Mouse (Mus musculus): ENCODE data around the gene Brd4.
"Not testable (repeated sequence)": the region's sequence is repeated elsewhere in the genome, so short reads cannot be mapped to it uniquely, and the experiment has no call there.

The Brd4 gene

DNA sequence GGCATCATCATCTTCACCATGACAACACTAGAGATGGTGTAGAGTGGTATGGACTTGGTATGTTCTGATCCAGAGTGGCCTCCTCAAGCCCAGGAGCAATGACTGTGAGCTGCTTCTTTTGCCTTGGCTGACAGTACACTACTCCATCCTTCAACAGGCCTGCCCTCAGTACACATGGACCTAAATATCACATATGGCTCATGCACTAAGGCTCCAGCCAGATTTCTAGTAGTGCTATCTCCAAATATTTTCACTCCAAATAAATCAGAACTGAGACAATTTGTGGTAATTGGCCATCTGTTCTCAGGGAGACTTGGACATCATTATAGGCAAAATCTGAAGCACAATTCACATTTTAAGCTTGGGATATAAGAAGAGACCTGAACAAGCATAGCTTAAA is 51.3 kb downstream of the Brd4 start:
- peak; percentile 89 for DNase-seq (ENCODE audit: low read depth, low spot score)

DNA sequence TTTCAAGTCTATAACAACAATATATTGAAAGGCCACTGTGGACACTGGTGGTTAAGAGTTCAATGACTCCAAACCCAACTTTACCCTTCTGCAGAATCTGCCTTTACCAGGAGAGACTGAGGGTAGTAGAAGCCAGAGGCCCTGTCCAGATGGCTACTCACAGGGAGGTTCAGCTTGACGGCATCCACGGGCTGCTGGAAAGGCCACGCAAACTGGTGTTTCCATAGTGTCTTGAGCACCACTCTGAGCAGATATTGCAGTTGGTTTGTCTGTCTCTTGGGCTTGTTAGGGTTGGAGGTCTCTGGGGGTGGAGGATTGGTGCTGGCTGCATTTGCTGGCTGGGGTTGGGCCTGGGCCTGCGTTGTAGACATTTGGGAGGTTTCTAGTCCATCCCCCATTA is 55.3 kb downstream of the Brd4 start:
- peak; percentile 41 for DNase-seq (ENCODE audit: low read depth, low spot score)

DNA sequence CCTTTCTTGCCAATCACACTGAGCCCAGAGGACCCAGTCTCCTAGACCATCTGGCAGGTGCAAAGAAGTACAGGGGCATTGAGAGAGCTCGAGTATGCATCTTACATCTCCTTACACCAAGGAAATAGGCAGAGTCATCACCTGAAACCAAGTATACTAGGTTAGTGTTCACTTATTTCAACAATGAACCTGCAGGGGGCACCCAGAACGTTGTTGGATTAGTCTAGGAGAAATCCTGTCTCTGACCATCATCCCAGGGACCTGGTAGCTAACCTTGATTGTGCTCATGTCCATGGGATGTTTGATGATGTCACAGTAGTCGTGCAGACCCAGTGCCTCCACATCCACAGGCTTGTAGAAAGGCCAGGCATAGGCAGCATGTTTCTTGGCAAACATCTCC is 63.6 kb downstream of the Brd4 start:
- no peak for DNase-seq (ENCODE audit: low read depth, low spot score)

DNA sequence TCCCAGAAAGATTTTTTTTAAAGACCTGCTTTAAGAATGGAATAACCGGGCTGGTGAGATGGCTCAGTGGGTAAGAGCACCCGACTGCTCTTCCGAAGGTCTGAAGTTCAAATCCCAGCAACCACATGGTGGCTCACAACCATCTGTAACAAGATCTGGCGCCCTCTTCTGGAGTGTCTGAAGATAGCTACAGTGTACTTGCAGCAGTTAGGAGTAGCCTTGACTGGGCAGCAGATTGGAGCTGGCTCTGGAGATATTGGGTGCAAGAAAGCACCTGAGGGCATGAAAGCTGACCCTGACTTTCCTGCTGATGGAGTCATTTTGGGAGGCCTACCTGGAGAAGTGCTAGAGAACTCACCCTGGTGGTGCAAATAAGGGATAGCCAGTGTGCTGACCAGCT is 68.9 kb downstream of the Brd4 start:
- DNase-seq (ENCODE audit: low read depth, low spot score) = not testable (repeated sequence)

DNA sequence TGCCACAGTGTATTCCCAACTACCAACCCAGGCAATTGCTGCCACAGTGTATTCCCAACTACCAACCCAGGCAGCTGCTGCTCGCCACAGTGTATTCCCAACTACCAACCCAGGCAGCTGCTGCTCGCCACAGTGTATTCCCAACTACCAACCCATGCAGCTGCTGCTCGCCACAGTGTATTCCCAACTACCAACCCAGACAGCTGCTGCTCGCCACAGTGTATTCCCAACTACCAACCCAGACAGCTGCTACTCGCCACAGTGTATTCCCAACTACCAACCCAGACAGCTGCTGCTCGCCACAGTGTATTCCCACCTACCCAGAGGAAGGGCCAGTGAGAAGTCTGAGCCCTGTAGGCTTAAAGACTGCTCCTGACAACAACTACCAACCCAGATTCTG is 73.0 kb downstream of the Brd4 start:
- DNase-seq (ENCODE audit: low read depth, low spot score) = not testable (repeated sequence)

DNA sequence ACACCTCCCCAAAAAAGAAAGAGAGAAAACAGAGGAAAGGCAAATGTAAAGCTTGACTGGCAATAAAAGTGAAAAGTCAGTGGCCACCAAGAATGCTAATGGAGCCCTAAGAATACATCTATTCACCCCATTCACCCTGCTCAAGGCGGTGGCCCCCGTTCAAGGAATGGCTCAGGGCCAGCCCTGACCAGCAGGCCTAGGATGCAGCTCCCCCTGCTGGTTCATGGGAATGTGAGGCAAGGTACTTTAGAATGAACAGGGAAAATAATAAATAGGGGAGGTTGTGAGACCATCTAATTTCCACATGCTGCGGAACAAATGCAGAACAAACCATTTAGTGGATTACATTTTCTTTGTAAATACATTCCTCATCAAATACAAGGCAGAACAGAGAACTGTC is 74.8 kb downstream of the Brd4 start:
- peak; percentile 72 for DNase-seq (ENCODE audit: low read depth, low spot score)

DNA sequence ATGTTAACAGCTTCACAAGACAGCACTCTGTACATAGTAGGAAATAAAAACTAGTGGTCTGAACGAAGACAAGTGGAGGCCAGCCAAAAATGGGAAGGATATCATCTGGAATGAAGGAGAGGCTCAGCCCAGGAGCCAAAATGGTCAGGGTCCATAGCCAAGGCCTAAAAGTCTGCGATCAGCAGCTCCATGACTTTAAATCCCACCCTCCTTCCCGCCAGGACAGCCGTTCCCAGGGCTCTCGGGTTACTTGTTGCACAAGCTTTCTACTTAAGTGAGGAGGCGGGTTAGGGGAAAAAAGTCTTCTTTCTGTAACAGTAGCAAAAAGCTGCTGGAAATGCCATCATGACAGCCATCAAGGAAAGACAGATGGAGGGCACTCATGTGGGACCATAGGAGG is 75.4 kb downstream of the Brd4 start:
- DNase-seq (ENCODE audit: low read depth, low spot score) = no peak

DNA sequence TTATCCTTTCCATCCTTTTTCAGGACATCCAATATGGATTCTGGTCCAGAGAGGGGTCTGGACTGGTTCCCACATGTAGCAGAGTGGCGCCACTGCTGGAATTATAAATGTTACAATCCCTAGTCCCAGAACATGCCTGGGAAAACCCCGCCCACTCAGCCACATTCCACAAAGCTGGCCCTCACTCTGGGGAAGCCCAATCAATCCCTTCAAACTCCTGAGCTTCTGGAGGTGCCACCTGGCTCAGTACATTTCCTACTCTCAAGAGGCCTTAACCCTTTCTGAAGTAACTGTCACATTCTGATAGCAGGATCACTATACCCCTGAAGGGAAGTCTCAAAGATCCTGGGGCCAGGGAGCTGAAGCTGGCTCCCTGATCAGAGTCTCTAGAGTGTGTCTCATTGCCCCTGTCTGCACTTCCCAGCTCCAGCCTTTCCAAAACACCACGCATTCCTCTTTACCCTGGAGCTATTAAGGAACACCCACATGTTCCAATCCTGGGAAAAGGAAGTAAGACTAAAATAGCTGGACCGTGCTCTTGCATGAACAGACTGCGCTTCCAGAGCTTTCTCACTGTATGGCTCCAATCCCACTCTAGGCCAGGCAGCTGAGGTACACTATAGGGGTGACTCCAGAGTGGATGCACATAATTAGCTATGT is 76.8 kb downstream of the Brd4 start:
- peak; percentile 77 for DNase-seq (ENCODE audit: low read depth, low spot score)

DNA sequence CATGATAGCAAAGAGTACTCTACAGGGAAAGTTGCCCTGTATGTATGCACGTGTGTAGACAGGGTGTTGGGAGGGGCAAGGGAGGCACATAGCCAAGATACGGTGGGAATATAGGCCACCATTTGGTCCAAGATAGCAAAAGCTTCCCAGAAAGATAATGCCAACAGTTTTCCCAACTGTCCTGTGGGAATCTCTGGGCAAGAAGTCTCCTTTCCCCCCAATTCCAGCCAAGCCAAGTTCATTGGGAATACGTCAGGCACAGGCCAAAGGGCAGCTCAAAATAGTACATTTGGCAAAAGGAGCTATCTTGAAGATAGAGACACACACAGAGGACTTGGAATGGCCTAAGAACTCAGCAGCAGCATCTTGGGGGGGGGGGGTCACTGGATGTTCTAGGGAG is 79.2 kb downstream of the Brd4 start:
- no peak for DNase-seq (ENCODE audit: low read depth, low spot score)

DNA sequence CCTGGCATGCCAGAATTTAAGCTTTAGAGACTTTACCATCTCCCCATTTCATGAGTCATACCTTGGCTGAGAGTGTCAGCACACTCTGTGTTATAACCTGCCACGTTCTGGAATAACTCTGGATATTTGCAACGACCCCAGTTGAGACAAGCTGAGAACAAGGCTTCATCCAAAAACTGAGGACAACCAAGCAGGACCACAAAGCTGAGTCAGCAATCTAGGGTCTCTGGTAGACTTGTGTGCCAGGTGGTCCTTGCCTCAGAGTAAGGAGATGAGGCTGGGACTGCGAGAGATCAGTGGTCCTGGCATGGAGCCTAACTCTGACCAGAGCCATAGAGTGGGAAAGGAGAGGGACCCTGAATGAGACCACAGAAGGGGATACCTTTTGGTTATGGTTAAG is 81.5 kb downstream of the Brd4 start:
- no peak for DNase-seq (ENCODE audit: low read depth, low spot score)

DNA sequence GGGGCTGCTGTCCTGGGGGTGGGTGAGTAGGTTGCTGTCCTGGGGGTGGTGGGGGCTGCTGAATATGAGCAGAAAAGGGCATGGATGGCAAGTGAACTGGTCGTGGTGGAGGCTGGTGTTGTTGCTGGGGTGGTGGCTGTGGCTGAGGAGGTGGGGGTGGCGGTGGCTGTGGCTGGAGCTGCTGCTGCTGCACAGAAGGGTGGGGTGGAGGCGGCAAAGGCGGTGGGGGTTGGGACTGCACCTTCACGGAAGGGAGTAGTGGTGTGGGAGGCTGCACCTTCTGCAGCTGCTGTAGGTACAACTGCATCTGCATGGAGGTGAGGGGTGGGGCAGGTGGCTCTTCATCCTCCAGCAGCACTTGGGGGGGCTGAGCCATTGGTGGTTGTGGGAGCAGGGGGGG is 83.4 kb downstream of the Brd4 start:
- DNase-seq (ENCODE audit: low read depth, low spot score) = peak; percentile 35

DNA sequence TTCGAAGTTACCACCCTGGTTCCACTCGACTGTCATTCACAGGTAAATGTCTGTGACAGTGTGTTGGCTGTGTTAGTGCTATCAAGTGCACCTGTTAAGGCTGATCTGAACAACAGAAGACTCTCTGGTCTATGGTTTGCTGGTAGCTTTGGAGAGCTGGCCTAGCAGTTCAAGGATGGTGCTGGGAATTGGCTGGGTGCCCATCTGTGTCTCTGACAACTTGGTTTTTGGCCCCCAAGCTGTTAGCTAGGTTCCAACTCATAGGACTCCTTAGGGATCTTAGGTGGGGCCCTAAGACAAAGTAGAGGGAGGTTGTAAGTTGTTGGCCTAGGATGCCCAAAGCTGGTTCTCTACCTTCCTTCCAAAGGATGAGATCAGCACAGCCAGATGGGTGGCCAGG is 84.7 kb downstream of the Brd4 start:
- DNase-seq (ENCODE audit: low read depth, low spot score) = no peak

DNA sequence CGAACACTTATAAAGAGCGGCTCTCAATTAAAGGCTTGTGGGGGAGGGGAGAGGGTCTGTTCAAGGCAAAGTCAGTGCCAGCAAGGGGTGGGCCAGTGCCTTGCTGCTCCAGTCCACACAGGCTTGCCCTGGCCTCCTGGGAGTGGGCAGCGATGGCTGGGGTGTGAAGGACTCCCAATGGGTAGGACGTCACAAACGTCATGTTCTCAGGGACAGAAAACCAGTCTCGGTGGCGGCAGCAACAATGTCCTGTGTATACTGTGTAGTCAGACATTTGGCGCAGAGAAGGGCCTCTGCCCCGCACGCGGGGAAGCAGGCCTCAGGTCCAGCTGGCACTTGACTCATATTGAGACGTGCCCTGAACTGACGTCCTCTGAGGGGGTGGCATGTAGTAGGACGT is 87.4 kb downstream of the Brd4 start:
- peak; percentile 45 for DNase-seq (ENCODE audit: low read depth, low spot score)

DNA sequence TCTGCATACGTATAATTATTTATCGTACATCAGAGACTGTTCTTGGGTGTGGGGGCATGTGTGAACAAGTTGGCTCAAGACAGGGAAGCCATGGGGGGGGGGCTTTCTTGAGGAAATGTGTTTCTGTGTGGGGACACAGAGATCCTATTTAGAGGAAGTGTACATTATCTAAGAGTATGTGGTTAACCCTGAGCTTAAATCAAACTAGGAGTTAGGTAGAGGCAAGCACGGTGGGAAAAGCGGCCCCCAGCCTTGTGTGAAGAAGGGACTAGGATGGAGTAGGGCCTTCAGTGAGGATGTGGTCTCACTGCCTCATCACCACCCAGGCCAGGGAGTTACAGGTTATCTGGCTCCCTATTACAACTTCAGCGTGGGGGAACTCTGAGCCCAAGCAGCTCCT is 88.8 kb downstream of the Brd4 start:
- DNase-seq (ENCODE audit: low read depth, low spot score) = no peak

DNA sequence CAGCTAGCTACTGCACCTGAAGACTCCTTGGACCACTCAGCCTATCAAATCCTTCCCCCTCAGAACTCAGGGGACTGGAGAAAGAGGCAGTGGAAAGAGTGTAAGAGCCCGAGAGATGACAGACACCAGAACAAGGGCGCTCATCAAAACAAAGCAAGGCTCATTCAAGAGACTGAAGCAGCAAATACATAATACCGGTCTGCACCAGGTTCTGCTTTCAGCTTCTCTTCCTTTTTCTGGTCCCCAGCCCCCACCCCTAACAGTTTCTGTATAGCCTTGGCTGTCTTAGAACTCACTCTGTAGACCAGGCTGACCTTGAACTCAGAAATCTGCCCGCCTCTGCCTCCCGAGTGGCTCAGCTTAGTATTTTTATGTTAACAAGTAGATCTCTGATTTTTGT is 91.5 kb downstream of the Brd4 start:
- no peak for DNase-seq (ENCODE audit: low read depth, low spot score)

DNA sequence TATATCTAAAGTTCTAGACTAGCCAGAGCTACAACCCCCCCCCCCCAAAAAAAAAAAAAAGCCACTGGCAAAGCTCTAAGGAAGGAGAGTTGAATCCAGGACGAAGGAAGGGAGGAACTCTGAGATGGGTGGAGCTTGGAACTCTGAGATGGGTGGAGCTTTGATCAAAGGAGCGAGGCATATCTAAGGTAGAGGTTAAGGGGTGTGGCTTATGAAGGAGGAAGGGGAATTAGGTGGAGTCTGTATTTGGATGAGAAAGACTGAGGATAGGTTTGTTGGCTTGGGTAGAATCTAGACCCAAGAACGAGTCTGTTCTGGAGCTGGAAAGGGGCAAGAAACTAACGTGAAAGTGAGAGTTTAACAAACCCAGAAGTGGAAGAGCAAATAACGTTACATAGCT is 94.7 kb downstream of the Brd4 start:
- no peak for DNase-seq (ENCODE audit: low read depth, low spot score)

DNA sequence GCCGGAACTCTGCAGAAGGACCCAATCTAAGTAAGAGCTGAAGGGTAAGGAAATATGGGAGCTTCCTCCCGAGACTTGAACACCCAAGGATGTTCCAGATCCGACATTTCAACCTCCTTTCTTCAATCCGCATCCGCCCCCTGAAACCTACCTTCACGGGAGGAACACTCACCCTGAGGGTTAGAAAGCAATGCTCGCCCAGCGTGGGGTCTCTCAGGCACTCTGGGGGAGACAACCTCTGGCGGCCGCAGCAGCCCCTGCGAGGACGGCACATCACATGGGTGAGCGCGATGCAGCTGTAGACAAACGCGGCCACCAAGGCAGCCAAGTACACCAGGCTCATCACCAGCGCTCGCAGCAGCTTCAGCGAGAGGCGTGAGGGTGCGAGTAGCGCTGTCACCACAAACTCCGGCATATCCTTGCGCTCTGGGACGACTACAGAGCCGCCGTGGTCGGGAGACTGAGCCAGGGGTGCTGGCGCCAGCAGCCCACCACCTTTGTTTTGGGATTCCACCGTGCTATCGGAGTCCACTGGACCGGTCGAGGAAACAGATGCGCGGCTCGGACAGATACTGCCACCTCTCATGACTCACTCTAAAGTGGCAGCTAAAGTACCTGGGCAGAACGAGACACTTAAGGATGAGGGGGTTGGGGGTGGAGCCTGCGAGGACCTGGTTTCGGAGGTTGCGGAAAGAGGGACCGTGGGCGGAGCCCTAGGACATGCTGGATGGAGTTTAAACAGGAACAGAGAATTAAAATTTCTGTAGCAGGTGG is 95.5 kb downstream of the Brd4 start, which contains the start of gene Ephx3:
Gene Ephx3 (minus strand): TSS at position 687 of the 774 bp plus-strand sequence.
- peak; percentile 40 for DNase-seq (ENCODE audit: low read depth, low spot score)

DNA sequence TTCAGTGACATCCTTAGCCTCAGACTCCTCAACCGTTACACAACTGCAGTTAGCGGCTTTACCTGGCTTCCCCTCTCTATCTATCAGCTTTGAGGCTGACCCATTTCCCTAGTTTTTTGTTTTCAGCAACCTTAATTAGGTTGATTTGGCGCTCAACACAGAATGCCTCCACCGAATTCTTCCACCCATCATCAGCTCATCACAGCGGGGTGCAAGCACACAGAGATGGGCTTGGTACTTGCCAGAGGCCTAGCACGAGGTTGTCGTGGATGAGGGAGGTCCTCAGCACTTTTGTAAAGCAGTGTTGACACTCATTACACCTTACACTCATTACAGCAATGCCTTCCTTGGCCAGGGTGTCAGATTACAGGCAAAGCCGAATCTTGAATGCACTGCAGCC is 101.5 kb downstream of the Brd4 start:
- no peak for DNase-seq (ENCODE audit: low read depth, low spot score)

DNA sequence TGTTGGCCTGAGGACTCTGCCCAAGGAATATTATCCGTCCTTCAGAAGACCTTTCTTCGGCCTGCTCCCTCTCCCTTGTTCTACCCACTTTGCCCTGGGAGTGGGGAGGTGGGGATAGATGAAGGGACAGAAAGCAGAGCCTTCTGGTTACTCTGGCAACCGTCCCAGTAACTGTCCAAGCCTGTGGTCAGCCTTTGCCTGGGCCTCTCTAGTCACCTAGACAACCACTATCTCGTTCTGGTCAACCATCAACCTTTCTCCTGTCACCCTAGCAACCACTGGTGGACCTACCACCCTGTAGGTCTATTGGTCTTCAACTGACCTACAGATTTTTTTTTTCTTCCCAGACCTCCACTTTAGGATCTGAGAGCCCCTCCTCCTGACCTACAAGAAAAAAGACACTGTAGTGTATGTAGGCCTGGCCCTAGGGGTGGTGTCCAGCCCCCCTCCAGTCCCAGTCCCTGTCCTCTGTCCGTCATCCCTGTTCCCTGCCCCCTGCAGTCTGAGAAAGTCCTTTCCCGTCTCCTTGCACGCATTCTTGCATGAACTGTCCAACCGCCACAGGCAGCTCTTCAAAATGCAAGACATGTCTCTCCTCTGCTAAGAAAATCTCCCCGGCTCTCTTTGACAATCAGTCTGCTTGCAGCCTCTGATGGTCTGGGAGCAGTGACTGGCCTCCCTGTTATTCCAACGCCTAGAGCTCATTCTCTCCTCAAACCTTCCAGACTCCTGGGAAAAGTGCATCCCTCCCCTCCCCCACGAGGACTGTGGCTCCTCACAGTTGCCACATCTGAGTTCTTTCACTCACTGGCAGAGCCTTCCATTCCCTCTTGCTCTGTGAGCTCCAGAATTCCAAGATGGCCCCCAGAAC is 104.7 kb downstream of the Brd4 start:
- no peak for DNase-seq (ENCODE audit: low read depth, low spot score)

DNA sequence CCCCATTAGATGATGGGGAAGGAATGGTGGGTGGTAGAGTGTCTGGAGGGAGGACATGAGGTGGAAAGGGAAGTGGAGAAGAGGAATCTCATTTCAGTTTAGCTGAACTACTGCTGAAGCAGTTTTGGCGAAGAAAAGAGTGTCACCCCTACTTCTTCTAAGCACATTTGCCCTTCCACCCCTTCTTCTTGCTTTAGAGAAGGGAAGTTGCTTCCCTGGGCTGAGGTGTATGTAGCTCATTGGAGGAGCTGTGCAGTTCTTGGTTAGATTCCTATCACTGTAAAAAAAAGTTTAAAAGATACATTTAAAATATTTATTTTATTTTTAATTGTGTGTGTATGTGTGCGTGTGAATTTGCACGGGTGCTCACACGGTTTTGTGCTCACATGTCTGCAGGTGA is 107.6 kb downstream of the Brd4 start:
- DNase-seq (ENCODE audit: low read depth, low spot score) = no peak

DNA sequence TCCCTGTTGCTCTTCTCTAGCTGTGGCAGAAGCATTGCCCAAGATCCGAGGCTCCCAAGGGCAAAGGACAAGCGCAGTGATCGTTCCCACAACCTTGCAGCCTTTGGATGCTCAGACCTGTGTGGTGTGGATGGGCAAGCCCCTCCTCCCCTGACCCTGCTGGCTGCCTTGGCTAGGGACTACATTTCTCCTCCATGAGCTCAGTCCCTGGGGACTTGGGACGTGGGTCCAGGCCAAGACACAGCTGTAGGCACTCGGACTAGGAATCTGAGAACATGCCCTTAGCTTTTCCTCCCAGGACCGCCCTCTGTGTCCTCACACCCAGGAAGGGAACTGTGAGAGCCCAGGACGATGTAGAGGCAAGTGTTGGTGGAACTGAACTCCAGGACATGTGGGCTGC is 111.4 kb downstream of the Brd4 start:
- DNase-seq (ENCODE audit: low read depth, low spot score) = no peak

DNA sequence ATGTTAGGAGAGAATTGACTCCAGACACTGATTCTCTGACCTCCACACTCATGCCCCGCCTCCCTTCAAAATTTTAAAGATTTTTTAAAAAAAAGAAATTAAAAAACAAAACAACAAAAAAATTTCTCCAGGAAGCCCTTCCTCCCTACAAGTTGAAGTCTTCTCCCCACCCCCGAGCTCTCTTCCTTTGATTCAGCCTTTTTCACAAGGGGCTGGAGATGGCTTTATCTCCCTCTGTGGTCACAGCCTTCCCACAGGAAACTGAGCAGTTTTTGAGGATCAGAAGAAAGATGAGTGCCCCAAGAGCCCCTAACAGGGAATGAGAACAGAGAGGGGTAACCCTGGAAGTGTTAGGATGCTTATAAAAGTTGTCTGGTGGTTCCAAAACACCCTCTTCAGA is 112.0 kb downstream of the Brd4 start:
- DNase-seq (ENCODE audit: low read depth, low spot score) = no peak

Data from brain, adult 2 months (tissue).